Mouse (Mus musculus) kidney, postnatal 4 days (tissue): Measurements from ENCODE around the gene Peg12.

Source experiments
- DNase-seq, 2 experiments: peaks; one replicate each; pipeline ENCODE4 v3.0.0; 2021; ENCODE audit warnings: mixed read lengths in 2 of 2

Gene Peg12

DNA sequence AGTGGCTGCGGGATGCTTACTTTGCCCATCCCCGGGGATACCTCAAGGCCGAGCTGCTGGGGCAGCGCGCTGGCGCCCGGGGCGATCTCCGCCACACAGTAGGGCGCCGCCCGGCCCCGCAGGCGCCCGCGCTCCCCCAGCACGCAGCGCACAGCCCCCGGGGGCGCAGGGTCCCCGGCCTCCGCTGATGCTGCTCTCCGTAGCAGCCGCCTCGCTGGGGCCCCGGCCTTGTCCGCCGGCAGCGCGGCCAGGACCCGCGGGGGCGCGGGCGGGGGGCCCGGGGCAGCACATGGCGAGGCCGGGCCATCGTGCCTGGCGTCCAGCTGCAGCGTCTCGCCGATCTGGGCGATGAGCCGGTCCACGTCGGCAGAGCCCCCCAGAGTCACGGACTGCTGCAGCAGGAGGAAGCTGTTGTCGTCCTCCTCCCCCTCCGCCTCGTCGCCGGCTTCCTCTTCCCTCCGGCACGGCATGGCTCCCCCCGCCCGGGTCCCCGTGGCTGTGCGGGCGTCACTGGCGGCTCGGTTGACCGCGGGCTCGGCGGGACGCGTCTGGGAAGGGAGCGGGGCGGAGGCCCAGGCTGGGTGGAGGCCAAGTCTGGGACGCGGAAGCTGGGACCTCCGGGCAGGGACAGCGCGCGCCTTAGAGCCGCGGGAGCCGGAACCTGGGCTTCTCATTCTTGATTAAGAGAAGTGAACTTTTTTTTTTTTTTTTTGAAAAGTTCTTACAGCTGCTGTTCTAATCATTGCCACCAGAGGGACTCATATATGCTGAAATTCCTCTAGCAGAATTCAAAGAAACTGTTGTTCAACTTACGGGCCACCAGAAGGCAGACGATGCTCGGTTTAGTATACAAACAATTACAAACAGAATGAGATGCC lies at the start of gene Peg12:
Peg12 (minus strand) TSS at position 633 of the 878 bp plus-strand sequence.
- peak; percentile 71 to 81 for DNase-seq

GRCm38 (mm10) chr7:62486139-62486538 lies 21.8 kb upstream of the Peg12 start:
- no peak for DNase-seq

GRCm38 (mm10) chr7:62463007-62463877 lies 1.1 kb downstream of the Peg12 start:
- peak; percentile 37 to 59 for DNase-seq

- peak; percentile 47 to 63 for DNase-seq
Measured at GRCm38 (mm10) chr7:62462229-62463006, 1.9 kb downstream of the Peg12 start.

DNA sequence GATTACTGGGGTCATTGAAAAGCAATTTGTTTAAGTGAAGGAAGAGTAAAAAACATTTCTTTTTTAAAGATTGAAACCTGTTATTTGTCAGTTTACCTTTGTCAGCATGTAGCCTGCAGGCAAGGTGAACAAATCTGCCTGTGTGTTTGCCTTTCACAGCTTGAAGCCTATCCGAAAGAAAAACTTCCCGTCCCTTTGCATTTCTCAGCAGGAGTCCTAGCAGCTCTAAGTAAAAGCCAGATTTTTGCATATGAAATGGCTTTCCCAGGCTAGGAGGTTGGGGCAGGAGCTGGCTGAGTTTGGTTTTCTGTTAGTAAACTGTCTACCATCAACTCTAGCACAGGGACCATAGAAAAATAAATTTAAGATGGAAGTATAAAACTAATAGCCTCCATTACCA lies 12.0 kb downstream of the Peg12 start:
- no peak for DNase-seq

DNA sequence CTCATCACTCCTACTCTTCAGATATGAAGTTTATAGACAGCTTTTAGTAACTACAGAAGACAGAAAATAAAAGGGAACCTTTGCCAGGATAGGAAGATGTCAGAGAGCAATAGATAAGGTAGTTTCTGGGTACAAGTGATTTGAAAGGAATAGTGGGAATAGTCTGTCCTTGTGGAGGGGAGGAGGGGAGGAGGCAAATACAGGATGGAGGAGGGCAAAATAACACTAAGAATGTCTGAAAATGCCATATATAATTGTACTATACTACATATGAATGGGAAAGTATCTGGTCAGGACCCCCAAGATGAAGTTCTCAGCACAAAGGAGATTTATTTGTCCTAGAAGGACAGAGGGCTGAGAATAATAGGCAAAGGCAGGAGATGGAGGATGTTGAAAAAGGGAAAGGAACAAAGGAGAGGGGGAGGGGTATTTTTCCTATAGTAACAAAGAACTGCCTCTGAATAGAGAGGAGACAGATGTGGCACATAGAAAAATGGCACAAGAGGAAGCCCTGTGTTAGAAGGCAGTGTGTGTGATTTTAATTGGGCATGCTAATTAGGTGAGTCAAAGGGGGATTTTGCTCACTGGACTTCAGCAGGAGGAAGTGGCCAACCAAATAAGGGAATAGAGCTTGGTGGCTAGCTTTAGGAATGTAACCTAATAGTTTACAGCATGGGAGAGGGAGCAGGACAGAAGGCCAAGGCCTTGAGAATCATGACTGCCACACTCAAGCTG lies 18.7 kb downstream of the Peg12 start:
- DNase-seq = no peak

- no peak for DNase-seq
Measured at GRCm38 (mm10) chr7:62436394-62436793, 27.9 kb downstream of the Peg12 start.

DNA sequence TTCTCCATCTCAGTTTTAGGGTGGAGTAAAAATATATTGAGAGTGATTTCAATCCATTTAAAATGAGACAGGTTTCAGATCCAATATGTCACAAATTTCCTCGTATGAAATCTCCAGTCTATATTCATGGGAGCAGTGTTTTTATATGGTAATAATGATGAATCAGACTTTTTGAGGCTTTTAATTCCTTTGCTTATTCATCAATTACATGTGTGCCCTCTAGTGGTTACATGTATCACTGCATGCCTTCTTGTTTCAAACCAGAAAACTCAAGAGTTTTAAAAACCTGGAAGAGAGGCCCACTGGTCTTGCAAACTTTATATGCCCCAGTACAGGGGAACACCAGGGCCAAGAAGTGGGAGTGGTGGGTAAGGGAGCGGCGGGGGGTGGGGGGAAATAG lies 31.1 kb downstream of the Peg12 start:
- DNase-seq = no peak

DNA sequence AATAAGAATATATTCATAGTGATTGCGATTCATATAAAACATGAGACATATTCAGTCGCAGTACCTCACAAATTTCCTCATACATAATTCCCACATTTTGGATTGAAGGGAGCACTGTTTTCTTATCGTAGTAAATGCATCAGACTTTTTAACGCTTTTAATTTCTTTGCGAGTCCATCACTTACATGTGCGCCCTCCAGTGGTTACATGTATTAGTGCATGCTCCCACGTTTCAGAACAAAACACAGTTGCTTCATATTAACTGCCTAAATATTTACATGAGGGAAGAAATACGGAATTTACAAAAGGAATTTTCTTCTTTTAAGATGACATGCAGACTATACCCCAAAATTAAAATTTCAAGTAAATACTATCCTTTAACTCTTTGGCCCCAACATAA lies 36.0 kb downstream of the Peg12 start:
- peak; percentile 51 to 55 for DNase-seq

GRCm38 (mm10) chr7:62423210-62423609 lies 41.1 kb downstream of the Peg12 start:
- DNase-seq = no peak

DNA sequence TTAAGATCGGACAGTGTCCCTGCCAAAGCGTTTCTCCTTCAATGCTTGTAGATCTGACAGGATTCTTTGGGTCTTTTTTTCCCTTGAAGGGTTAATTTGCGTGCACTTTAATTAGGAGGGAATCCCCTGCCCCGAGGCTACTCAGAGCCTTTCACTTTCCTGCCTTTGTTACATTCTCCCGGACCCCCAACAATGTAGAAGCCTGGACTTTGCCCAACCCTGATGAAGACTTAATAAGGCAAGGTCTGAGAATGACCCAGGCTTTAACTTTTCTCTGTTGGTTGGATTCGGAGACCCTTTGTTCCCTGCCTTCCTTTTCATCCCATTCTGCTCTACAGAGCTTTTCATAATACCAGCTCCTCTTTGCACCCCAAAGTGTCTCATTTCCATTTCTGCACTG lies 43.7 kb downstream of the Peg12 start:
- DNase-seq = no peak

- peak; percentile 86 to 90 for DNase-seq
Measured at GRCm38 (mm10) chr7:62419493-62420360, 44.6 kb downstream of the Peg12 start, which contains the start of gene Mkrn3. Gene Mkrn3, minus strand, starts transcription at chr7:62420139.

DNA sequence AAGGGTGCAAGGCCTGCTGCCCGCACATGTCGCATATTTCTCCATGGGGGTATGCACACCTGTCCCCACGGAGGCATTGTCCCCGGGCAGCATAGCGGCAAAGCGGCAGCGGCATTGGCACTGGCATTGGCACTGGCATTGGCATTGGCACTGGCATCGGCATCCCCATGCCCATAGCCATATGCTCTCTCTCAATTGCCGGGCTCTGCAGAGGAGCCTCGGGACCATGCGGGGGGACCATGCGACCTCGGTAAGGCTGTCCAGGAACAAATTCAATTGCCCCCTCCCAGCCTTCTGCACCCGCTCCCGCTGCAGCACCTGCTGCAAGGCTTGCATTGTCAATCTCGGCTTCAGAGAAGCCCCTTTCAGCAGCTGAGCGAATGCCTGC lies 45.2 kb downstream of the Peg12 start:
- no peak for DNase-seq

DNA sequence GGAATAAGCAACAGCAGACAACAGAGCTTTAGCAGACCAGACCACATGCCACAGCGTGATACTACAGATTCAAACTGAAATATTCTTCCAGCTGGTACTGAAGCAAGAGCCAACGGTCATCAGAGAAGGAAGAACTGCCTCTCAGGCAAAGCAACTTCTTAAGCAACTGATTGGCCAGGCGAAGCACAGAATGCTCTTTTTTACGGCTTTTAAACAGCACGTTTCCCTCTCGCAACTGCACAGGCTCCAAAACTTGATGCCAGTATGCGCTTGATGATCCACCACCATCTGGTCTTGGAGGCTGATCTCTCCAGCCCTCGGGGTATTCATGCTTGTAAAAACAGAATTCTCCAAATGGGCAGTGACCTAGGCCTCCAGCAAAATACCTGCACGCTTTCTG lies 46.0 kb downstream of the Peg12 start:
- DNase-seq = no peak

- no peak for DNase-seq
Measured at GRCm38 (mm10) chr7:62416173-62416572, 48.1 kb downstream of the Peg12 start.

GRCm38 (mm10) chr7:62415222-62415621 lies 49.1 kb downstream of the Peg12 start:
- no peak for DNase-seq
